Mouse (Mus musculus) thymus, adult 2 months (tissue): ENCODE results near the gene Tead2. TPM values are rescaled to one million over a fixed set of nuclear protein-coding genes. Genes with fewer than 3 reads are reported as not detected.

ENCODE experiments used
- DNase-seq: peaks from one replicate; pipeline ENCODE4 v3.0.0; 2021
- H3K27ac ChIP-seq: fragments of 200-500 bp; 2 replicates; pipeline ENCODE4 v1.5.1; 2012; ENCODE audit warnings: low read length, control low read depth; ENCODE audit not compliant: control insufficient read depth, insufficient read depth
- H3K27me3 ChIP-seq: fragments of 200-500 bp; 2 replicates; pipeline ENCODE4 v1.6.1; 2012; ENCODE audit warnings: mild to moderate bottlenecking, low read length, moderate library complexity, mixed read lengths; ENCODE audit not compliant: control insufficient read depth, insufficient read depth
- H3K36me3 ChIP-seq: fragments of 200-500 bp; 2 replicates; pipeline ENCODE4 v1.6.1; 2012; ENCODE audit warnings: mild to moderate bottlenecking, low read length, moderate library complexity; ENCODE audit not compliant: control insufficient read depth, insufficient read depth
- H3K4me1 ChIP-seq: fragments of 200-500 bp; replicated peaks from 2 replicates; pipeline ENCODE4 v1.6.1; 2012; ENCODE audit warnings: low read length; ENCODE audit not compliant: control insufficient read depth, insufficient read depth
- H3K4me3 ChIP-seq: fragments of 200-500 bp; 2 replicates; pipeline ENCODE4 v1.5.1; 2012; ENCODE audit warnings: mild to moderate bottlenecking, low read length, control low read depth, moderate library complexity; ENCODE audit not compliant: control insufficient read depth, insufficient read depth
- CTCF ChIP-seq: fragments of 200-500 bp; IDR thresholded peaks from 2 replicates; pipeline ENCODE4 v1.5.1; 2012; ENCODE audit warnings: mild to moderate bottlenecking, control low read depth, low read length, moderate library complexity, borderline replicate concordance; ENCODE audit not compliant: control insufficient read depth, poor library complexity, insufficient read depth; ENCODE audit errors: extremely low read depth
- POLR2A ChIP-seq: fragments of 200-500 bp; IDR thresholded peaks from 2 replicates; pipeline ENCODE4 v1.6.1; 2012; ENCODE audit warnings: mild to moderate bottlenecking, low read length, control low read depth, moderate library complexity; ENCODE audit not compliant: control insufficient read depth, poor library complexity, insufficient read depth; ENCODE audit errors: extremely low read depth
- whole genome bisulfite sequencing: fragments of 180-500 bp; shearing (Covaris S2); methylation state at CpG from one replicate; pipeline ENCODE4 v1.1.7; 2018; 5-methylcytosine and 5-hydroxymethylcytosine counted together
- polyA plus RNA-seq: library from polyadenylated mRNA; depleted of rRNA; stranded (reverse); fragments of >200 nt; gene quantifications from 2 replicates; pipeline ENCODE4 v1.2.3, GENCODE M21; 2012

Gene Tead2
- polyA plus RNA-seq, 1 experiment: 8.5 TPM

DNA sequence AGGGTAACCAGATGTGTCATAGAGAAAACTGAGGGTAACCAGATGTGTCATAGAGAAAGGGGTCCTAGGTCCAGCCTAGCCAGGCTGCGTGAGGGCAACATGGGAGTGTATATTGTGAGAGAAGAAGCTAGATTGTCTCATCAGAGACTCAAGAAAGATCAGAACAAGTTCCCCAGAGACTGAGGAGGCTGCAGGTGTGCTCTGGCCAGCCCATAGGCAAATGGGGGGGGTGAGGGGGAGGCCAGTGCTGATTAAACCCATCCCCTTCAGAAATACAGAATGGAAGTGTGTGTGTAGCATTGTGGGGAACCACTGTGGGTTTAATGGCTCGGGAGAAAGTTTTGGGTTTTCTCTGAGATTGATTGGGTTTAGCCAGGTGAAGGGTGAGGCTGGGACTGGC is 6.1 kb downstream of the Tead2 start:
- H3K27me3 ChIP-seq: no peaks in the 10 kb centered on the region; the same call in 1 of the 2 replicates
- no peaks in the 10 kb centered on the region for H3K4me1 ChIP-seq
- 37% methylated on average over 2 of the region's 2 CpGs for WGBS
- H3K36me3 ChIP-seq: no peaks in the 10 kb centered on the region
- no peak for DNase-seq
- no peak overlapping the region for H3K4me3 ChIP-seq
- no peak overlapping the region for H3K27ac ChIP-seq
- TF ChIP-seq CTCF (no peak), POLR2A (no peak)

- Histone ChIP-seq H3K4me1 (0 out of 2 replicates have a peak, but pooled peaks cover 7% of the 10 kb centered on the region), H3K36me3 (no peaks in the 10 kb centered on the region), H3K4me3 (no peak overlapping the region), H3K27me3 (no peaks in the 10 kb centered on the region), H3K27ac (no peak overlapping the region)
- DNase-seq: no peak
- WGBS: 98% methylated on average over 7 of the region's 7 CpGs
- TF ChIP-seq CTCF: no peak
- TF ChIP-seq POLR2A: no peak
Observed at GRCm38 (mm10) chr7:45224826-45225225, 9.3 kb downstream of the Tead2 start.

- no peak for TF ChIP-seq POLR2A
- TF ChIP-seq CTCF: no peak
- Histone ChIP-seq H3K27ac (no peak overlapping the region), H3K4me1 (0 out of 2 replicates have a peak, but pooled peaks cover 7% of the 10 kb centered on the region), H3K36me3 (no peaks in the 10 kb centered on the region), H3K4me3 (no peak overlapping the region), H3K27me3 (no peaks in the 10 kb centered on the region)
- WGBS: 97% methylated on average over 5 of the region's 5 CpGs
- DNase-seq: no peak
Observed at GRCm38 (mm10) chr7:45226421-45226820, 10.9 kb downstream of the Tead2 start.

GRCm38 (mm10) chr7:45228548-45228947 is 13.0 kb downstream of the Tead2 start:
- 96% methylated on average over 18 of the region's 18 CpGs for WGBS
- H3K36me3 ChIP-seq: no peaks in the 10 kb centered on the region
- no peak for DNase-seq
- H3K4me3 ChIP-seq: no peak overlapping the region
- TF ChIP-seq CTCF: no peak
- TF ChIP-seq POLR2A: no peak
- no peak overlapping the region for H3K27ac ChIP-seq
- 0 out of 2 replicates have a peak, but pooled peaks cover 7% of the 10 kb centered on the region for H3K4me1 ChIP-seq
- H3K27me3 ChIP-seq: no peaks in the 10 kb centered on the region

GRCm38 (mm10) chr7:45229046-45229445 is 13.5 kb downstream of the Tead2 start:
- no peak for DNase-seq
- H3K27ac ChIP-seq: no peak overlapping the region
- H3K27me3 ChIP-seq: no peaks in the 10 kb centered on the region
- 0 out of 2 replicates have a peak, but pooled peaks cover 7% of the 10 kb centered on the region for H3K4me1 ChIP-seq
- 95% methylated on average over 8 of the region's 8 CpGs for WGBS
- H3K4me3 ChIP-seq: no peak overlapping the region
- no peaks in the 10 kb centered on the region for H3K36me3 ChIP-seq
- TF ChIP-seq CTCF (no peak), POLR2A (no peak)

- 80% methylated on average over 7 of the region's 7 CpGs for WGBS
- no peak for DNase-seq
- TF ChIP-seq CTCF (no peak), POLR2A (no peak)
- H3K27ac ChIP-seq: no peak overlapping the region
- H3K27me3 ChIP-seq: no peaks in the 10 kb centered on the region
- 0 out of 2 replicates have a peak, but pooled peaks cover 7% of the 10 kb centered on the region for H3K4me1 ChIP-seq
- no peaks in the 10 kb centered on the region for H3K36me3 ChIP-seq
- H3K4me3 ChIP-seq: no peak overlapping the region
Observed at GRCm38 (mm10) chr7:45229459-45230203, 14.1 kb downstream of the Tead2 start.
